Mouse (Mus musculus) liver, embryonic 13.5 days (tissue): Measurements from ENCODE around the gene Wdr89. TPM values are rescaled to one million over a fixed set of nuclear protein-coding genes. Genes with fewer than 3 reads are reported as not detected.

Experiments
- ATAC-seq: fragments of 200-750 bp; cut with Nextera tagmentation; 2 replicates; pipeline ENCODE4 v1.8.0; 2017; ENCODE audit warnings: low read depth, mild to moderate bottlenecking, moderate number of reproducible peaks, moderate library complexity
- DNase-seq: peaks from one replicate; pipeline ENCODE4 v3.0.0; 2022
- H3K27ac ChIP-seq: fragments of 300-500 bp; sonication (generic); 2 replicates; pipeline ENCODE4 v1.5.1; 2015; ENCODE audit warnings: moderate library complexity, mild to moderate bottlenecking, inconsistent platforms
- H3K27me3 ChIP-seq: fragments of 300-500 bp; sonication (generic); 2 replicates; pipeline ENCODE4 v1.6.1; 2015; ENCODE audit warnings: mild to moderate bottlenecking, inconsistent platforms
- H3K36me3 ChIP-seq: fragments of 300-500 bp; sonication (generic); 2 replicates; pipeline ENCODE4 v1.6.1; 2015; ENCODE audit warnings: mild to moderate bottlenecking, inconsistent platforms
- H3K4me1 ChIP-seq: fragments of 300-500 bp; sonication (generic); replicated peaks from 2 replicates; pipeline ENCODE4 v1.6.1; 2015; ENCODE audit warnings: inconsistent platforms
- H3K4me2 ChIP-seq: fragments of 300-500 bp; sonication (generic); 2 replicates; pipeline ENCODE4 v1.6.1; 2015; ENCODE audit warnings: inconsistent platforms, mild to moderate bottlenecking, moderate library complexity
- H3K4me3 ChIP-seq: fragments of 300-500 bp; sonication (generic); replicated peaks from 2 replicates; pipeline ENCODE4 v1.5.1; 2015; ENCODE audit warnings: mild to moderate bottlenecking, inconsistent platforms
- H3K9ac ChIP-seq: fragments of 300-500 bp; sonication (generic); 2 replicates; pipeline ENCODE4 v1.6.1; 2015; ENCODE audit warnings: mild to moderate bottlenecking, inconsistent platforms
- H3K9me3 ChIP-seq: fragments of 300-500 bp; sonication (generic); replicated peaks from 2 replicates; pipeline ENCODE4 v1.6.1; 2016; ENCODE audit warnings: inconsistent platforms
- WGBS: fragments of 180-500 bp; shearing (Covaris S2); methylation state at CpG from one replicate; pipeline ENCODE4 v1.1.7; 2015; ENCODE audit not compliant: insufficient replicate concordance; 5-methylcytosine and 5-hydroxymethylcytosine counted together
- polyA plus RNA-seq: library from polyadenylated mRNA; unstranded; fragments of >200 nt; fragmentation: Nextera tagmentation; extraction: Ambion mirVana; gene quantifications from 2 replicates; pipeline ENCODE4 v1.2.1, GENCODE M21; 2015

The Wdr89 gene
- polyA plus RNA-seq, 1 experiment from 2014 or later: 7.9 TPM

GRCm38 (mm10) chr12:75668221-75668620, 1.1 kb downstream of the Wdr89 start:
- H3K4me3 ChIP-seq: peak overlapping the region; percentile 75
- no peak for DNase-seq
- no peaks in the 10 kb centered on the region for H3K36me3 ChIP-seq
- H3K9ac ChIP-seq: peak overlapping the region; percentile 85; the same call in 1 of the 2 replicates
- no peaks in the 10 kb centered on the region for H3K27me3 ChIP-seq
- WGBS: 57% methylated on average over 2 of the region's 2 CpGs
- H3K4me2 ChIP-seq: peak overlapping the region; percentile 94
- no peaks in the 10 kb centered on the region for H3K9me3 ChIP-seq
- H3K4me1 ChIP-seq: peaks cover 48% of the 10 kb centered on the region
- peak overlapping the region; percentile 35; the same call in 1 of the 2 replicates for H3K27ac ChIP-seq
- ATAC-seq: no peak

- Histone ChIP-seq H3K4me1 (peaks cover 48% of the 10 kb centered on the region), H3K4me2 (no peak overlapping the region), H3K9ac (0 out of 2 replicates have a peak overlapping the region, but pooled peaks have one; percentile 36), H3K9me3 (no peaks in the 10 kb centered on the region), H3K4me3 (no peak overlapping the region), H3K36me3 (no peaks in the 10 kb centered on the region), H3K27me3 (no peaks in the 10 kb centered on the region), H3K27ac (peak overlapping the region; percentile 47; the same call in 1 of the 2 replicates)
- ATAC-seq (no peak), DNase-seq (no peak)
Observed at GRCm38 (mm10) chr12:75666939-75667338, 2.4 kb downstream of the Wdr89 start.

GRCm38 (mm10) chr12:75664516-75664810, 4.9 kb downstream of the Wdr89 start:
- H3K9ac ChIP-seq: no peak overlapping the region
- H3K36me3 ChIP-seq: no peaks in the 10 kb centered on the region
- ATAC-seq (no peak), DNase-seq (no peak)
- WGBS: 69% methylated on average over 6 of the region's 6 CpGs
- peaks cover 31% of the 10 kb centered on the region for H3K4me1 ChIP-seq
- no peak overlapping the region for H3K4me3 ChIP-seq
- no peak overlapping the region for H3K27ac ChIP-seq
- no peak overlapping the region for H3K4me2 ChIP-seq
- no peaks in the 10 kb centered on the region for H3K27me3 ChIP-seq
- H3K9me3 ChIP-seq: no peaks in the 10 kb centered on the region

GRCm38 (mm10) chr12:75663646-75664515, 5.5 kb downstream of the Wdr89 start:
- no peaks in the 10 kb centered on the region for H3K9me3 ChIP-seq
- no peaks in the 10 kb centered on the region for H3K36me3 ChIP-seq
- ATAC-seq (no peak), DNase-seq (no peak)
- H3K27ac ChIP-seq: no peak overlapping the region
- H3K4me1 ChIP-seq: peaks cover 29% of the 10 kb centered on the region
- no peak overlapping the region for H3K4me3 ChIP-seq
- H3K4me2 ChIP-seq: no peak overlapping the region
- H3K27me3 ChIP-seq: no peaks in the 10 kb centered on the region
- no peak overlapping the region for H3K9ac ChIP-seq
- 71% methylated on average over 13 of the region's 13 CpGs for WGBS

GRCm38 (mm10) chr12:75662376-75662775, 7.0 kb downstream of the Wdr89 start:
- DNase-seq: no peak
- Histone ChIP-seq H3K4me3 (no peak overlapping the region), H3K9me3 (no peaks in the 10 kb centered on the region), H3K27me3 (no peaks in the 10 kb centered on the region), H3K27ac (no peak overlapping the region), H3K4me2 (no peak overlapping the region), H3K36me3 (no peaks in the 10 kb centered on the region), H3K9ac (no peak overlapping the region), H3K4me1 (peaks cover 19% of the 10 kb centered on the region)
- no peak for ATAC-seq
- 87% methylated on average over 1 of the region's 1 CpGs for WGBS

- DNase-seq: no peak
- Histone ChIP-seq H3K4me3 (no peak overlapping the region), H3K9ac (no peak overlapping the region), H3K4me1 (peaks cover 9% of the 10 kb centered on the region; the same call in 1 of the 2 replicates), H3K36me3 (no peaks in the 10 kb centered on the region), H3K27ac (no peak overlapping the region), H3K4me2 (no peak overlapping the region), H3K27me3 (no peaks in the 10 kb centered on the region), H3K9me3 (no peaks in the 10 kb centered on the region)
- ATAC-seq: peak; percentile 48; the same call in 1 of the 2 replicates
- WGBS: 22% methylated on average over 6 of the region's 6 CpGs
Observed at GRCm38 (mm10) chr12:75658403-75658802, 10.9 kb downstream of the Wdr89 start.

GRCm38 (mm10) chr12:75656580-75656979, 12.8 kb downstream of the Wdr89 start:
- H3K4me3 ChIP-seq: no peak overlapping the region
- H3K9ac ChIP-seq: no peak overlapping the region
- no peak overlapping the region for H3K4me2 ChIP-seq
- H3K27ac ChIP-seq: no peak overlapping the region
- H3K4me1 ChIP-seq: peaks cover 9% of the 10 kb centered on the region; the same call in 1 of the 2 replicates
- ATAC-seq (0 out of 2 replicates have a peak, but pooled peaks have one; percentile 43), DNase-seq (no peak)
- no peaks in the 10 kb centered on the region for H3K36me3 ChIP-seq
- H3K27me3 ChIP-seq: no peaks in the 10 kb centered on the region
- 44% methylated on average over 3 of the region's 3 CpGs for WGBS
- H3K9me3 ChIP-seq: no peaks in the 10 kb centered on the region

- ATAC-seq (no peak), DNase-seq (no peak)
- Histone ChIP-seq H3K4me2 (no peak overlapping the region), H3K27me3 (no peaks in the 10 kb centered on the region), H3K36me3 (peaks cover 8% of the 10 kb centered on the region; the same call in 1 of the 2 replicates), H3K9me3 (no peaks in the 10 kb centered on the region), H3K4me1 (peaks cover 9% of the 10 kb centered on the region; the same call in 1 of the 2 replicates), H3K4me3 (no peak overlapping the region), H3K9ac (no peak overlapping the region), H3K27ac (no peak overlapping the region)
- 65% methylated on average over 3 of the region's 3 CpGs for WGBS
Observed at GRCm38 (mm10) chr12:75654247-75654801, 15.0 kb downstream of the Wdr89 start.

GRCm38 (mm10) chr12:75649706-75650093, 19.6 kb downstream of the Wdr89 start:
- no peak overlapping the region for H3K4me3 ChIP-seq
- H3K4me2 ChIP-seq: no peak overlapping the region
- peaks cover 8% of the 10 kb centered on the region; the same call in 1 of the 2 replicates for H3K36me3 ChIP-seq
- H3K9me3 ChIP-seq: no peaks in the 10 kb centered on the region
- H3K27me3 ChIP-seq: no peaks in the 10 kb centered on the region
- ATAC-seq: no peak
- H3K27ac ChIP-seq: no peak overlapping the region
- no peak for DNase-seq
- 87% methylated on average over 2 of the region's 2 CpGs for WGBS
- no peak overlapping the region for H3K9ac ChIP-seq
- no peaks in the 10 kb centered on the region for H3K4me1 ChIP-seq

GRCm38 (mm10) chr12:75649058-75649705, 20.2 kb downstream of the Wdr89 start:
- Histone ChIP-seq H3K9ac (no peak overlapping the region), H3K27me3 (no peaks in the 10 kb centered on the region), H3K36me3 (peaks cover 8% of the 10 kb centered on the region; the same call in 1 of the 2 replicates), H3K4me3 (no peak overlapping the region), H3K9me3 (no peaks in the 10 kb centered on the region), H3K4me2 (no peak overlapping the region), H3K4me1 (no peaks in the 10 kb centered on the region), H3K27ac (no peak overlapping the region)
- ATAC-seq (no peak), DNase-seq (no peak)
- WGBS: 80% methylated on average over 12 of the region's 12 CpGs

GRCm38 (mm10) chr12:75648281-75648680, 21.1 kb downstream of the Wdr89 start:
- DNase-seq (no peak), ATAC-seq (no peak)
- no peaks in the 10 kb centered on the region for H3K4me1 ChIP-seq
- no peaks in the 10 kb centered on the region for H3K27me3 ChIP-seq
- no peak overlapping the region for H3K4me3 ChIP-seq
- no peak overlapping the region for H3K27ac ChIP-seq
- WGBS: 55% methylated on average over 12 of the region's 12 CpGs
- no peaks in the 10 kb centered on the region for H3K9me3 ChIP-seq
- no peak overlapping the region for H3K9ac ChIP-seq
- H3K36me3 ChIP-seq: peaks cover 8% of the 10 kb centered on the region; the same call in 1 of the 2 replicates
- H3K4me2 ChIP-seq: no peak overlapping the region
